In genomic region chr14:98049329-98049728, GRCm38 (mm10) we compare ENCODE assay signal across 24 mouse cellular contexts.
DNase-seq lines count a peak whose midpoint lies in the region; ATAC-seq and TF ChIP-seq lines count a peak whose summit lies in the region.
"Had no signal": no experiment of that assay in that cellular context is flagged by ENCODE, and none has a peak within 500 bp of the region (broad histone marks: within the 10 kb centered on the region; RNA-seq: fewer than 3 reads in every experiment).

No protein-coding gene starts in this region.

- H3K36me3 ChIP-seq in forebrain, embryonic 10.5 days (replicated peaks) = peaks cover 9% of the 10 kb centered on the region
- no peaks in the 10 kb centered on the region for H3K36me3 ChIP-seq in forebrain, embryonic 16.5 days (ENCODE audit: control insufficient read depth, insufficient read depth)
- no peaks in the 10 kb centered on the region for H3K36me3 ChIP-seq in limb, embryonic 14.5 days (ENCODE audit: control insufficient read depth, insufficient read depth, low read length)
- H3K36me3 ChIP-seq in limb, embryonic 10.5 days = no peaks in the 10 kb centered on the region
- H3K36me3 ChIP-seq: embryonic facial prominence, embryonic 13.5 days; heart, embryonic 10.5 days had no signal

- no peak for DNase-seq in forebrain, embryonic 10.5 days (ENCODE audit: extremely low spot score, low spot score)
- peak; percentile 4 for DNase-seq in heart, adult 8-10 months (ENCODE audit: low spot score)
- no peak for DNase-seq in heart, postnatal 4 days
- DNase-seq in limb, embryonic 14.5 days (ENCODE audit: low spot score) = peak; percentile 6
- no peak for DNase-seq in limb, embryonic 10.5 days (ENCODE audit: low spot score)
- DNase-seq in brain, embryonic 14.5 days (ENCODE audit: low read depth) = peak; percentile 31
- DNase-seq: adrenal gland, postnatal 14 days; cerebellum, adult 18-20 months; cerebellum, postnatal 10 days; kidney, adult 18-20 months; kidney, postnatal 4 days; left cerebral cortex, postnatal 4 days; liver; lung, adult 2 months; lung, postnatal 10 days; thymus, postnatal 4 days had no signal

- no peak overlapping the region for H3K4me3 ChIP-seq in forebrain, embryonic 10.5 days
- no peak overlapping the region for H3K4me3 ChIP-seq in forebrain, embryonic 16.5 days (replicated peaks; ENCODE audit: low read length)
- H3K4me3 ChIP-seq in limb, embryonic 14.5 days (replicated peaks; ENCODE audit: low read length) = no peak overlapping the region
- H3K4me3 ChIP-seq in limb, embryonic 10.5 days = no peak overlapping the region
- H3K4me3 ChIP-seq: embryonic facial prominence, embryonic 13.5 days; heart, embryonic 10.5 days had no signal

- ATAC-seq in forebrain, embryonic 16.5 days = no peak
- peak; percentile 55; the same call in 1 of the 2 replicates for ATAC-seq in limb, embryonic 14.5 days (ENCODE audit: low FRiP score, low read depth)
- no peak for ATAC-seq in frontal cortex, adult (ENCODE audit: low TSS enrichment)
- ATAC-seq: CD4-positive, CD25-positive, alpha-beta regulatory T cell, adult 4 months had no signal

- WGBS in forebrain, embryonic 10.5 days = 20% methylated on average over 2 of the region's 2 CpGs
- 11% methylated on average over 2 of the region's 2 CpGs for WGBS in forebrain, embryonic 16.5 days
- WGBS in limb, embryonic 14.5 days = 70% methylated on average over 2 of the region's 2 CpGs
- 73% methylated on average over 2 of the region's 2 CpGs for WGBS in limb, embryonic 10.5 days

- H3K9ac ChIP-seq in forebrain, embryonic 16.5 days (replicated peaks; ENCODE audit: low read depth, low read length) = no peak overlapping the region
- H3K9ac ChIP-seq in limb, embryonic 14.5 days (ENCODE audit: low read depth, low read length, severe bottlenecking) = no peak overlapping the region
- H3K9ac ChIP-seq: embryonic facial prominence, embryonic 13.5 days; liver, embryonic 14.5 days had no signal

- no peaks in the 10 kb centered on the region for H3K27me3 ChIP-seq in forebrain, embryonic 10.5 days (ENCODE audit: poor library complexity, severe bottlenecking)
- no peaks in the 10 kb centered on the region for H3K27me3 ChIP-seq in forebrain, embryonic 16.5 days (replicated peaks; ENCODE audit: control insufficient read depth, insufficient read depth, low read length)
- H3K27me3 ChIP-seq in limb, embryonic 14.5 days (ENCODE audit: control insufficient read depth, insufficient read depth, low read length) = no peaks in the 10 kb centered on the region
- H3K27me3 ChIP-seq in limb, embryonic 10.5 days (ENCODE audit: low read depth, poor library complexity, severe bottlenecking) = no peaks in the 10 kb centered on the region
- H3K27me3 ChIP-seq: embryonic facial prominence, embryonic 13.5 days had no signal

- H3K27ac ChIP-seq in forebrain, embryonic 10.5 days = peak overlapping the region; percentile 35; the same call in 1 of the 2 replicates
- no peak overlapping the region for H3K27ac ChIP-seq in forebrain, embryonic 16.5 days (ENCODE audit: low read length)
- H3K27ac ChIP-seq in limb, embryonic 14.5 days (replicated peaks; ENCODE audit: low read depth, low read length) = no peak overlapping the region
- H3K27ac ChIP-seq in limb, embryonic 10.5 days = no peak overlapping the region
- H3K27ac ChIP-seq: embryonic facial prominence, embryonic 13.5 days; heart, embryonic 10.5 days; kidney, postnatal 0 days; liver, embryonic 14.5 days; macrophage had no signal

- H3K4me1 ChIP-seq in forebrain, embryonic 10.5 days = peaks cover 61% of the 10 kb centered on the region
- H3K4me1 ChIP-seq in forebrain, embryonic 16.5 days (replicated peaks; ENCODE audit: control insufficient read depth, insufficient read depth, low read length) = peaks cover 6% of the 10 kb centered on the region
- H3K4me1 ChIP-seq in limb, embryonic 14.5 days (ENCODE audit: control insufficient read depth, insufficient read depth, low read length) = no peaks in the 10 kb centered on the region
- no peaks in the 10 kb centered on the region for H3K4me1 ChIP-seq in limb, embryonic 10.5 days
- H3K4me1 ChIP-seq: heart, embryonic 10.5 days had no signal

- H3K4me2 ChIP-seq in forebrain, embryonic 16.5 days (ENCODE audit: low read length) = no peak overlapping the region
- H3K4me2 ChIP-seq in limb, embryonic 14.5 days (replicated peaks; ENCODE audit: low read depth, low read length, severe bottlenecking) = no peak overlapping the region
- H3K4me2 ChIP-seq: embryonic facial prominence, embryonic 13.5 days had no signal

- no peaks in the 10 kb centered on the region for H3K9me3 ChIP-seq in forebrain, embryonic 10.5 days
- H3K9me3 ChIP-seq in forebrain, embryonic 16.5 days (ENCODE audit: control insufficient read depth, low read length) = no peaks in the 10 kb centered on the region
- no peaks in the 10 kb centered on the region for H3K9me3 ChIP-seq in limb, embryonic 14.5 days (ENCODE audit: control insufficient read depth, low read length)
- H3K9me3 ChIP-seq in limb, embryonic 10.5 days (replicated peaks) = no peaks in the 10 kb centered on the region
- H3K9me3 ChIP-seq: embryonic facial prominence, embryonic 13.5 days; heart, embryonic 10.5 days had no signal

- no peak for TF ChIP-seq POLR2A in limb, embryonic 14.5 days (IDR thresholded peaks at IDR 0.05; ENCODE audit: borderline replicate concordance, extremely low read depth, insufficient read depth, insufficient read length)
- TF ChIP-seq POLR2A in brain, embryonic 14.5 days (IDR thresholded peaks at IDR 0.05; ENCODE audit: borderline replicate concordance, extremely low read depth, insufficient read depth, insufficient read length, poor library complexity, severe bottlenecking) = no peak

- TF ChIP-seq CTCF in brain, embryonic 14.5 days (IDR thresholded peaks at IDR 0.05; ENCODE audit: borderline replicate concordance, extremely low read depth, insufficient read depth, insufficient read length) = no peak

Comparison
In these comparisons a context has a peak if more than half of its experiments do, and no peak if none do; other contexts are left out.
1. DNase-seq: peak in heart, adult 8-10 months (single experiment), limb, embryonic 14.5 days (single experiment) and brain, embryonic 14.5 days (single experiment); none in forebrain, embryonic 10.5 days (single experiment), heart, postnatal 4 days (single experiment) and limb, embryonic 10.5 days (single experiment).